Mouse (Mus musculus) heart, embryonic 13.5 days (tissue): ENCODE results near the gene BC107364. TPM values are rescaled to one million over a fixed set of nuclear protein-coding genes. Genes with fewer than 3 reads are reported as not detected.

ENCODE experiments used
- polyA plus RNA-seq: library from polyadenylated mRNA; unstranded; fragments of >200 nt; fragmentation: Nextera tagmentation; extraction: Ambion mirVana; gene quantifications from 2 replicates; pipeline ENCODE4 v1.2.1, GENCODE M21; 2015

BC107364 gene
- polyA plus RNA-seq, 1 experiment from 2014 or later, result 0.78 TPM

Other genes starting within 250 kb of the BC107364 start
- gene Bola1, start 232.6 kb downstream of the BC107364 start, polyA plus RNA-seq, result 42.5 and 46.7 TPM in 2 replicates
- gene Hist2h2ab, start 232.4 kb downstream of the BC107364 start, polyA plus RNA-seq, result not detected in 2 replicates
- 4.5 and 5.0 TPM in 2 replicates for gene Hist2h2ac, start 231.4 kb downstream of the BC107364 start, polyA plus RNA-seq
- 3.6 and 5.0 TPM in 2 replicates for gene Hist2h2be, start 231.2 kb downstream of the BC107364 start, polyA plus RNA-seq
- 3.0 and 4.3 TPM in 2 replicates for gene Hist2h3c2, start 213.2 kb downstream of the BC107364 start, polyA plus RNA-seq
- 34.7 and 49.3 TPM in 2 replicates for gene Hist2h2aa2, start 212.0 kb downstream of the BC107364 start, polyA plus RNA-seq
- 10.6 and 16.1 TPM in 2 replicates for gene Hist2h2aa1, start 206.8 kb downstream of the BC107364 start, polyA plus RNA-seq
- gene Hist2h3c1, start 205.6 kb downstream of the BC107364 start, polyA plus RNA-seq, result 0.24 and 0.46 TPM in 2 replicates
- 3.9 and 5.4 TPM in 2 replicates for gene Hist2h4, start 189.0 kb downstream of the BC107364 start, polyA plus RNA-seq
- gene Hist2h3b, start 183.7 kb downstream of the BC107364 start, polyA plus RNA-seq, result 28.3 and 29.4 TPM in 2 replicates
- gene Hist2h2bb, start 182.6 kb downstream of the BC107364 start, polyA plus RNA-seq, result 3.3 and 5.9 TPM in 2 replicates
- gene Fcgr1, start 158.3 kb downstream of the BC107364 start, polyA plus RNA-seq, result 1.3 and 1.5 TPM in 2 replicates
- gene Hfe2, start 72.9 kb upstream of the BC107364 start, polyA plus RNA-seq, result 7.4 and 7.5 TPM in 2 replicates
- gene Txnip, start 105.7 kb upstream of the BC107364 start, polyA plus RNA-seq, result 156 and 165 TPM in 2 replicates
- 1.6 and 1.7 TPM in 2 replicates for gene Gm16253, start 124.7 kb upstream of the BC107364 start, polyA plus RNA-seq
- gene Polr3gl, start 141.9 kb upstream of the BC107364 start, polyA plus RNA-seq, result 33.5 and 36.1 TPM in 2 replicates
- 6.5 and 8.1 TPM in 2 replicates for gene Ankrd34a, start 144.3 kb upstream of the BC107364 start, polyA plus RNA-seq
- 4.6 and 5.2 TPM in 2 replicates for gene Lix1l, start 148.8 kb upstream of the BC107364 start, polyA plus RNA-seq
- gene Rbm8a, start 177.6 kb upstream of the BC107364 start, polyA plus RNA-seq, result 80.7 and 84.5 TPM in 2 replicates
- 35.8 and 37.3 TPM in 2 replicates for gene Pex11b, start 183.1 kb upstream of the BC107364 start, polyA plus RNA-seq
- 0.05 and 0.14 TPM in 2 replicates for gene Gm42957, start 183.2 kb upstream of the BC107364 start, polyA plus RNA-seq
- 0.82 and 1.1 TPM in 2 replicates for gene Itga10, start 193.3 kb upstream of the BC107364 start, polyA plus RNA-seq
- gene Ankrd35, start 217.8 kb upstream of the BC107364 start, polyA plus RNA-seq, result 0.09 and 0.33 TPM in 2 replicates
- gene Pias3, start 244.1 kb upstream of the BC107364 start, polyA plus RNA-seq, result 36.0 and 37.7 TPM in 2 replicates